Mouse (Mus musculus) brain, embryonic 14.5 days (tissue): ENCODE data around the gene Rab42.

Experiments
- CTCF ChIP-seq: fragments of 200-500 bp; IDR thresholded peaks from 2 replicates; pipeline ENCODE4 v1.5.1; 2012; ENCODE audit warnings: inconsistent platforms, mild to moderate bottlenecking, moderate library complexity, borderline replicate concordance; ENCODE audit not compliant: insufficient read depth, insufficient read length; ENCODE audit errors: extremely low read depth
- POLR2A ChIP-seq: fragments of 200-500 bp; IDR thresholded peaks from 2 replicates; pipeline ENCODE4 v1.6.1; 2012; ENCODE audit warnings: mild to moderate bottlenecking, inconsistent platforms, borderline replicate concordance; ENCODE audit not compliant: poor library complexity, insufficient read depth, insufficient read length, severe bottlenecking; ENCODE audit errors: extremely low read depth

DNA sequence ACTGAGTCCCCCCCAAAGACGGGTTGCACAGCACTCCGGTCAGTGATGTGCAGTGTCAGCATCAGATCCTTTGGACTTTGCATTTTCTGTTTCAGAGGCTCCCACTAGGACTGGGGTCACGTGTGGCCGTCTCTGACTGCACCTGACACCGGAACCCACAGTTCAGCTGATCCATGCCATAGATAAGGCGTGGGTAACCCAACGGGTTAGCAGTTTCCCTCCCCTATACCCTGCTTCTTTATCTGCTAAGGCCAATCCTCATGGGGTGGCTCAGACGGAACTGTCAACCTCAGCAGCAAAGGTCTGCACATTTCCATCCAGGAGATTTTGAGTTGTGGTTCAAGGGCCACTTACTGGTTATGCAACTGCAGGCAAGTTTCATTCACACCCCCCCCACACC, 2.1 kb upstream of the Rab42 start:
- no peak for TF ChIP-seq CTCF
- TF ChIP-seq POLR2A: no peak
